Mouse (Mus musculus): Measurements from ENCODE around the gene Scn9a.

DNA sequence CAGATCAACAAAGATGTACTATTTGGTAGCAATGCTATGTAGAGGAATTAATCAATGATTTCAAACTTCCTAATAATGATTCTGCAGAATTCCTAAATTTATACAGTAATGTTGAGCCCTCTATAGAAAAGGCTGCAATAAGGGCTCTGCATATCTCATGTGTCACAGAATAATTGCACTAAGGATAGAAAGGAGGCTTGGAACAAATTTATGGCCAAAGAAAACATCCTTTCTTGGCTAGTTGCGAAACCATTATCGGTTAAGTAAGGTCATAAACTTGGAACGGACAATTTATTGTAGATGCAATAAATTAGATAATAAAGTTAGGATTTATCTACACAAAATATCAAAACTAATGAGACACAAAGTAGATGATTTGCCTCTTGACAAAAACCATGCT lies 169.3 kb downstream of the Scn9a start:
- TF ChIP-seq CTCF (IDR thresholded peaks at IDR 0.05; ENCODE audit: control insufficient read depth, insufficient read depth, low read length) (no peak), POLR2A (IDR thresholded peaks at IDR 0.05; ENCODE audit: borderline replicate concordance, control insufficient read depth, low read depth, low read length) (no peak)
